In the genomic region with DNA sequence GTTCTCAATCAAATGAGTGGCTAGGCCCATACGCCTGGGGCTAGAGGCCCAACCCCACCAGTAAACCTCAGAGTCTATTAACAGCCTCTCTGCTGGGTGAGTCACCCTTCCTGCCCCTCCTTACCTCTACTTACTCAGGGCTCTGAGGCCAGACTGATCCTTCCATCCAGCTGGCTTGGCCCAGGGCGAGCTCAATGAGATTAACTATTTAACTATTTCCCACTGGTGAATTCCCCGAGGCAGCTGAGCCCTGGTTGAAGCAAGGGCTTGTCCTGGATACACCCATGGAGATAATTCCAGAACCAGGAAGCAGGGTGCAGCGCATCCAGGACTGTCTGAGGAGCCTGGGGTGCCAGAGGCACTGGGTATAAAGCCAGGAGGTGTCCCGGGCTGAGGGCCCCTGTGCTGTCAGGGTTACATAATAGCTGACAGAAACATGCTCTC, we compare ENCODE assay signal across 8 mouse cellular contexts.
A peak's percentile ranks its signal among the peaks of the same experiment; 100 is the strongest.
DNase-seq lines count a peak whose midpoint lies in the region; ATAC-seq and TF ChIP-seq lines count a peak whose summit lies in the region.

No protein-coding gene starts in this region.

- H3K4me1 ChIP-seq in forebrain, embryonic 11.5 days (replicated peaks; ENCODE audit: control insufficient read depth, insufficient read depth, low read length) = peaks cover 5% of the 10 kb centered on the region
- no peaks in the 10 kb centered on the region for H3K4me1 ChIP-seq in forebrain, postnatal 0 days (ENCODE audit: insufficient read depth)
- H3K4me1 ChIP-seq in bone marrow macrophage, adult 2 months (ENCODE audit: control insufficient read depth, insufficient read depth, low read length) = peaks cover 31% of the 10 kb centered on the region
- peaks cover 25% of the 10 kb centered on the region for H3K4me1 ChIP-seq in heart, embryonic 11.5 days (ENCODE audit: control insufficient read depth, insufficient read depth, low read length)
- H3K4me1 ChIP-seq in limb, embryonic 15.5 days = peaks cover 31% of the 10 kb centered on the region

- peak; percentile 60; the same call in 1 of the 2 replicates for ATAC-seq in forebrain, embryonic 11.5 days (replicated peaks; ENCODE audit: low FRiP score)
- ATAC-seq in forebrain, postnatal 0 days = no peak
- ATAC-seq in heart, embryonic 11.5 days (replicated peaks; ENCODE audit: insufficient number of reproducible peaks, low FRiP score, low TSS enrichment) = peak; percentile 48; the same call in 1 of the 2 replicates
- peak; percentile 71 for ATAC-seq in limb, embryonic 15.5 days (ENCODE audit: insufficient number of reproducible peaks, low FRiP score, low TSS enrichment, low read depth)
- ATAC-seq in monocyte, adult 5-6 weeks (replicated peaks; ENCODE audit: insufficient number of reproducible peaks, low FRiP score, low TSS enrichment, poor library complexity, severe bottlenecking) = 0 out of 2 replicates have a peak, but pooled peaks have one; percentile 56

- no peaks in the 10 kb centered on the region for H3K27me3 ChIP-seq in forebrain, embryonic 11.5 days (ENCODE audit: control insufficient read depth, insufficient read depth, low read length)
- H3K27me3 ChIP-seq in forebrain, postnatal 0 days (ENCODE audit: insufficient read depth, low read length) = no peaks in the 10 kb centered on the region
- no peaks in the 10 kb centered on the region for H3K27me3 ChIP-seq in heart, embryonic 11.5 days (ENCODE audit: control insufficient read depth, insufficient read depth, low read length)
- H3K27me3 ChIP-seq in limb, embryonic 15.5 days = no peaks in the 10 kb centered on the region

- no peak overlapping the region for H3K4me2 ChIP-seq in forebrain, embryonic 11.5 days (ENCODE audit: low read depth, low read length, severe bottlenecking)
- H3K4me2 ChIP-seq in forebrain, postnatal 0 days (ENCODE audit: low read depth) = no peak overlapping the region
- no peak overlapping the region for H3K4me2 ChIP-seq in heart, embryonic 11.5 days
- no peak overlapping the region for H3K4me2 ChIP-seq in limb, embryonic 15.5 days

- no peak overlapping the region for H3K4me3 ChIP-seq in forebrain, embryonic 11.5 days (ENCODE audit: low read depth, low read length)
- no peak overlapping the region for H3K4me3 ChIP-seq in forebrain, postnatal 0 days (ENCODE audit: low read depth, low read length)
- H3K4me3 ChIP-seq in bone marrow macrophage, adult 2 months (ENCODE audit: insufficient read depth, low read length) = no peak overlapping the region
- no peak overlapping the region for H3K4me3 ChIP-seq in heart, embryonic 11.5 days (ENCODE audit: low read depth, low read length)
- H3K4me3 ChIP-seq in limb, embryonic 15.5 days = no peak overlapping the region

- no peak for TF ChIP-seq POLR2A in bone marrow macrophage, adult 2 months (IDR thresholded peaks at IDR 0.05; ENCODE audit: borderline replicate concordance, low read depth, low read length)

- H3K9me3 ChIP-seq in forebrain, embryonic 11.5 days (ENCODE audit: control insufficient read depth, low read length) = no peaks in the 10 kb centered on the region
- no peaks in the 10 kb centered on the region for H3K9me3 ChIP-seq in forebrain, postnatal 0 days (ENCODE audit: low read length)
- no peaks in the 10 kb centered on the region for H3K9me3 ChIP-seq in heart, embryonic 11.5 days (replicated peaks; ENCODE audit: control insufficient read depth, low read length)
- H3K9me3 ChIP-seq in limb, embryonic 15.5 days = no peaks in the 10 kb centered on the region

- H3K27ac ChIP-seq in forebrain, embryonic 11.5 days (ENCODE audit: low read depth, low read length) = no peak overlapping the region
- H3K27ac ChIP-seq in forebrain, postnatal 0 days (ENCODE audit: low read depth, low read length) = no peak overlapping the region
- H3K27ac ChIP-seq in bone marrow macrophage, adult 2 months (ENCODE audit: insufficient read depth, low read depth, low read length) = peak overlapping the region; percentile 84
- peak overlapping the region; percentile 72 for H3K27ac ChIP-seq in heart, embryonic 11.5 days (ENCODE audit: low read depth, low read length)
- peak overlapping the region; percentile 54; the same call in 1 of the 2 replicates for H3K27ac ChIP-seq in limb, embryonic 15.5 days

- DNase-seq in forebrain, embryonic 11.5 days (ENCODE audit: low spot score) = no peak
- DNase-seq in forebrain, postnatal 0 days = no peak
- no peak for DNase-seq in thymus, postnatal 25 days
- DNase-seq in frontal cortex, postnatal 14 days (ENCODE audit: low spot score in 2 of 2) = no peak

- TF ChIP-seq CTCF in forebrain, postnatal 0 days (IDR thresholded peaks at IDR 0.05; ENCODE audit: low read depth) = no peak
- TF ChIP-seq CTCF in bone marrow macrophage, adult 2 months (IDR thresholded peaks at IDR 0.05; ENCODE audit: low read depth, low read length) = no peak

- WGBS in forebrain, embryonic 11.5 days = 40% methylated on average over 5 of the region's 5 CpGs
- 25% methylated on average over 5 of the region's 5 CpGs for whole genome bisulfite sequencing in forebrain, postnatal 0 days
- WGBS in heart, embryonic 11.5 days (ENCODE audit: insufficient replicate concordance) = 35% methylated on average over 5 of the region's 5 CpGs
- 25% methylated on average over 5 of the region's 5 CpGs for WGBS in limb, embryonic 15.5 days

- H3K9ac ChIP-seq in forebrain, embryonic 11.5 days (ENCODE audit: low read length) = no peak overlapping the region
- no peak overlapping the region for H3K9ac ChIP-seq in forebrain, postnatal 0 days
- H3K9ac ChIP-seq in heart, embryonic 11.5 days (ENCODE audit: low read depth, low read length) = no peak overlapping the region
- H3K9ac ChIP-seq in limb, embryonic 15.5 days = no peak overlapping the region

- H3K36me3 ChIP-seq in forebrain, embryonic 11.5 days (ENCODE audit: control insufficient read depth, insufficient read depth, low read length) = no peaks in the 10 kb centered on the region
- no peaks in the 10 kb centered on the region for H3K36me3 ChIP-seq in forebrain, postnatal 0 days (ENCODE audit: insufficient read depth)
- H3K36me3 ChIP-seq in heart, embryonic 11.5 days (ENCODE audit: control insufficient read depth, insufficient read depth, low read length) = no peaks in the 10 kb centered on the region
- H3K36me3 ChIP-seq in limb, embryonic 15.5 days = peaks cover 11% of the 10 kb centered on the region; the same call in 1 of the 2 replicates

Comparison
In these comparisons a context has a peak if more than half of its experiments do, and no peak if none do; other contexts are left out.
1. H3K27ac ChIP-seq: peak in bone marrow macrophage, adult 2 months (single experiment), heart, embryonic 11.5 days (single experiment) and limb, embryonic 15.5 days (single experiment); none in forebrain, embryonic 11.5 days (single experiment) and forebrain, postnatal 0 days (single experiment).